Mouse (Mus musculus) activated CD4-positive, CD25-positive, alpha-beta regulatory T cell (primary cell): ENCODE results near the gene Nmrk1. TPM values are rescaled to one million over a fixed set of nuclear protein-coding genes. Genes with fewer than 3 reads are reported as not detected.

ENCODE experiments used
- polyA plus RNA-seq, 2 experiments: library from polyadenylated mRNA; unstranded; fragments of 100-300 nt; shearing (Covaris generic); gene quantifications; one replicate each; pipeline ENCODE4 v1.2.1; 2017

Nmrk1 gene
- polyA plus RNA-seq, result 10 to 100 TPM in 1 of 2 experiments, 1 to 10 TPM in 1; 9.9 to 11.6 TPM

GRCm38 (mm10) chr19:18631644-18632219 is at the start of gene Nmrk1, which contains the start of gene Ostf1:
TSS of gene Nmrk1 (plus strand) at chr19:18631950.
TSS of gene Ostf1 (minus strand) at chr19:18631823.

GRCm38 (mm10) chr19:18670608-18671007 is 38.9 kb downstream of the Nmrk1 start, which contains the start of gene Carnmt1:
TSS of gene Carnmt1 (plus strand) at chr19:18670764.

Other genes with a start within 250 kb of the Nmrk1 start
- gene Ostf1, start 127 bp upstream of the Nmrk1 start, polyA plus RNA-seq, result 100 to 1,000 TPM; 163 to 200 TPM
- 10 to 100 TPM; 23.6 to 24.2 TPM for gene Carnmt1, start 38.8 kb downstream of the Nmrk1 start, polyA plus RNA-seq
- gene D030056L22Rik, start 81.2 kb downstream of the Nmrk1 start, polyA plus RNA-seq, result 10 to 100 TPM; 23.8 to 28.4 TPM
- 1 to 10 TPM; 1.2 to 3.2 TPM for gene Trpm6, start 118.0 kb downstream of the Nmrk1 start, polyA plus RNA-seq